Comparison of ENCODE assay signal across 29 mouse cellular contexts in genomic region chr17:49434236-49434635, GRCm38 (mm10). TPM values are rescaled to one million over a fixed set of nuclear protein-coding genes. Genes with fewer than 3 reads are reported as not detected.
A peak's percentile ranks its signal among the peaks of the same experiment; 100 is the strongest.
DNase-seq lines count a peak whose midpoint lies in the region; ATAC-seq lines count a peak whose summit lies in the region.
"Had no signal": no experiment of that assay in that cellular context is flagged by ENCODE, and none has a peak within 500 bp of the region (broad histone marks: within the 10 kb centered on the region; RNA-seq: fewer than 3 reads in every experiment).

No protein-coding gene starts in this region.

- peaks cover 73% of the 10 kb centered on the region for H3K36me3 ChIP-seq in liver, embryonic 15.5 days (replicated peaks)

- ATAC-seq in liver, embryonic 15.5 days (ENCODE audit: insufficient read depth) = no peak
- ATAC-seq: activated CD4-positive, CD25-positive, alpha-beta regulatory T cell, adult 4 months; forebrain, embryonic 15.5 days; intestine, embryonic 16.5 days; lung, postnatal 0 days; midbrain, embryonic 13.5 days had no signal

- H3K9me3 ChIP-seq in liver, embryonic 15.5 days (replicated peaks) = no peaks in the 10 kb centered on the region
- H3K9me3 ChIP-seq: embryonic facial prominence, embryonic 13.5 days; forebrain, embryonic 15.5 days; heart, embryonic 15.5 days; hindbrain, embryonic 12.5 days; midbrain, embryonic 13.5 days; neural tube, embryonic 13.5 days had no signal

- peaks cover 97% of the 10 kb centered on the region for H3K4me1 ChIP-seq in liver, embryonic 15.5 days (replicated peaks)

- no peak overlapping the region for H3K4me3 ChIP-seq in liver, embryonic 15.5 days (replicated peaks)
- H3K4me3 ChIP-seq: embryonic facial prominence, embryonic 13.5 days; forebrain, embryonic 10.5 days; forebrain, embryonic 15.5 days; heart, adult 2 months; heart, embryonic 15.5 days; hindbrain, embryonic 12.5 days; layer of hippocampus, adult 2 months; left cerebral cortex, adult 2 months; limb, embryonic 12.5 days; midbrain, embryonic 13.5 days; neural tube, embryonic 13.5 days had no signal

- H3K27ac ChIP-seq in liver, embryonic 15.5 days (replicated peaks) = peak overlapping the region; percentile 57
- H3K27ac ChIP-seq: embryonic facial prominence, embryonic 13.5 days; forebrain, embryonic 10.5 days; forebrain, embryonic 15.5 days; heart, adult 2 months; heart, embryonic 15.5 days; hindbrain, embryonic 12.5 days; layer of hippocampus, adult 2 months; left cerebral cortex, adult 2 months; limb, embryonic 12.5 days; liver, embryonic 14.5 days; macrophage; midbrain, embryonic 13.5 days; neural tube, embryonic 13.5 days; stomach, postnatal 0 days had no signal

- H3K4me2 ChIP-seq in liver, embryonic 15.5 days = no peak overlapping the region
- H3K4me2 ChIP-seq: embryonic facial prominence, embryonic 13.5 days; forebrain, embryonic 15.5 days; heart, embryonic 15.5 days; hindbrain, embryonic 12.5 days; limb, embryonic 12.5 days; midbrain, embryonic 13.5 days; neural tube, embryonic 13.5 days had no signal

- H3K9ac ChIP-seq in liver, embryonic 15.5 days = no peak overlapping the region
- H3K9ac ChIP-seq: embryonic facial prominence, embryonic 13.5 days; forebrain, embryonic 15.5 days; heart, embryonic 15.5 days; hindbrain, embryonic 12.5 days; limb, embryonic 12.5 days; liver, embryonic 14.5 days; midbrain, embryonic 13.5 days; neural tube, embryonic 13.5 days had no signal

- no peaks in the 10 kb centered on the region for H3K27me3 ChIP-seq in liver, embryonic 15.5 days
- H3K27me3 ChIP-seq: CH12.LX; embryonic facial prominence, embryonic 13.5 days; forebrain, embryonic 15.5 days; heart, embryonic 15.5 days; hindbrain, embryonic 12.5 days; limb, embryonic 12.5 days; midbrain, embryonic 13.5 days; neural tube, embryonic 13.5 days had no signal

- DNase-seq in kidney, postnatal 10 days = peak; percentile 2
- no peak for DNase-seq in kidney, postnatal 14 days
- DNase-seq in urinary bladder, adult 2 months (ENCODE audit: low spot score) = peak; percentile 16
- no peak for DNase-seq in urinary bladder, postnatal 25 days (ENCODE audit: low spot score)
- DNase-seq in retina, postnatal 1 day = no peak
- no peak for DNase-seq in layer of hippocampus, adult 18-20 months (ENCODE audit: low spot score in 2 of 2)
- DNase-seq: adrenal gland, postnatal 14 days; cerebellum, adult 11 months; cerebellum, postnatal 10 days; right cerebral cortex, postnatal 14 days had no signal

- WGBS in liver, embryonic 15.5 days (ENCODE audit: insufficient replicate concordance) = 74% methylated on average over 6 of the region's 6 CpGs

RNA-seq across cellular contexts. Expression of gene Mocs1, which starts 6.1 kb away (rescaled TPM):
- polyA plus RNA-seq in urinary bladder, adult 2 months (2012; rRNA removed) = 33.1 and 40.0 TPM in 2 replicates
- polyA plus RNA-seq in liver, embryonic 15.5 days (2015; fragmentation: Nextera tagmentation; extraction: Ambion mirVana) = 10.4 and 10.5 TPM in 2 replicates
- total RNA-seq in layer of hippocampus, adult 18-20 months (2021) = 10 to 100 TPM; 14.1 to 15.6 TPM

Comparison
In these comparisons a context has a peak if more than half of its experiments do, and no peak if none do; other contexts are left out.
1. DNase-seq: peak in kidney, postnatal 10 days (single experiment) and urinary bladder, adult 2 months (single experiment); none in kidney, postnatal 14 days (single experiment), urinary bladder, postnatal 25 days (single experiment), retina, postnatal 1 day (single experiment) and layer of hippocampus, adult 18-20 months (0 of 2).